Mouse (Mus musculus) mature B cell (primary cell): ENCODE measurements around the gene Efhd2.

Experiments used
- in situ Hi-C: fragments of 300-500 bp; cut with MboI; formaldehyde crosslinking; loops from 2 replicates; pipeline ENCODE4 v1.14.3; 2019

Efhd2 gene

DNA sequence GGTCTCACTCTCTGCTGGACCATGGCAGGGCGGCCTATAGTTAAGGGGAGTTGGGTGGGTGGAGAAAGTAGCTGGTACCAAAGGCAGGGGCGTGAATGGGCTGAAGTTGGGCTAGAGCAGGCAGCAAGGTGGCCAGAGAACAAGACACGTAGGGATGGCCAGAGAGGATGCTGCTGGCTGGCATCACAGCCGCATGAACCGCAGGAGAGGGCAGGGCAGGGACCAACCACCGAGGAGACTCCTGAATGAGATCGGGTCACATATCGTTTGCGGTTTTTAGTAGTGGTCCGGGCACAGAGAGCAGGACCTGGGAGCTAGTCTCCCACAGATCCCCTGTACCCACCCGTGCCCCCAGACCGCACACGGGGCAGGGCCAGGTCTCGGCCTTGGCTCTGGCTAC is 15.4 kb downstream of the Efhd2 start:
- in situ Hi-C loops = no loop called here

DNA sequence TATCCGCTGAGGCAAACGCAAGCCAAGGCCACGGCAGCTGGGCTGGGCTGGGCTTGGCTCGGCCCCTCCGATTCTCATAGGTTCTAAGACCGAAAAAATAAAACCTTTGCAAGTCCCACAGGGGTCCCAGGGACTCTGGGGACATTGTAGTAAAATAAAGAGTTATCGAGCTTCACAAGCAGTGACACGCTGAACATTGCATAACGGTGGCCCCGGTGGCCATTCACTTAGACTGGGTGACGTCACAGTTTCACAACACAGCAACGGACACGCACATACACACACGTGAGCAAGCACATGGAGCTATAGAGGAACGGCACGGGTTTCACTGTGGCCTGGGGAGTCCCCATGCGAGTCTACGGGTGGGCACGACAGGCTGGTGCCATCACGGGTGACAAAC is 16.2 kb downstream of the Efhd2 start:
- in situ Hi-C loops = no loop called here

DNA sequence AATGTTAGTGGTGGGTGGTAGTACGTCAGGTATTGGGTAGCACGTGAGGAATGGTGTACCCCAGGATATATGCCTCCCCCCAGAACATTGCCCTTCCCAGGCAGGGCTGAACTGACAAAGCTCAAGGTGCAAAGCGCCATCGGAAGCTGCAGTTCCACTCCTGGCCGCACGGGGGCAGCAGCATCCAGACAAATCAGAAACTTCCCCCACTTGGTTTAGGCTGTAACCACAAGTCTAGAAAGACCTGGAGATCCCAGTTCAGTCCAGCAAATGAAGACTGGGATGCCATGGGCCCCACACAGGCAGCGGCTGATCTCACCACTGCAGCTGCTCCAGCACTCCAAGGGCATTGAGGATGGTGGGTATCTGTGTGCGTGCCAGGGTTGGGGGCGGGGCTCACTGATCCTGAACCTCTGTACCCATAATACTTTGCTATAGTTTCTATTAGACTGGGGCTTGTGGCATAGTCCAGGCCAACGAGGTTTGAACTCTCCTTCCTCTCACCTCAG is 17.2 kb downstream of the Efhd2 start:
- in situ Hi-C loops = no loop called here

DNA sequence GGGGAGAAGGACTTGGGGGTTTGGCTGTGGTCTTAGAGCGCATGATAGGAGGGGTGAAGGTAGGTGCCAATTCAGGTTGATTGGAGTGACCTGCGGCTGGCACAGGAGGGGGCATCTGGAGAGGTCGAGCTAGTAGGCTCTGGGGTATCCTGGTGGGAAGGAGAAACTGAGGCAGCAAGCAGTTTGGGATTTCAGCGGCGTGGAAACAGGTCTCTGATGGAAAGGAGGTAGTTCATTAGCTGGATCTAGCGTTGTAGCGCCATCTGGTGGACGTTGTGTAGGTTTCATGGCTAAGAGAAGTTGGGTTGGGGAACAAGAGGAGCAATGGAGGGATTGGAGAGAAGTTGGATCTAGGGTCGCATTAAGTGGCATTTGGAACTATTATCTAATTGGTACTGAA is 21.3 kb downstream of the Efhd2 start:
- in situ Hi-C loops = no loop called here

DNA sequence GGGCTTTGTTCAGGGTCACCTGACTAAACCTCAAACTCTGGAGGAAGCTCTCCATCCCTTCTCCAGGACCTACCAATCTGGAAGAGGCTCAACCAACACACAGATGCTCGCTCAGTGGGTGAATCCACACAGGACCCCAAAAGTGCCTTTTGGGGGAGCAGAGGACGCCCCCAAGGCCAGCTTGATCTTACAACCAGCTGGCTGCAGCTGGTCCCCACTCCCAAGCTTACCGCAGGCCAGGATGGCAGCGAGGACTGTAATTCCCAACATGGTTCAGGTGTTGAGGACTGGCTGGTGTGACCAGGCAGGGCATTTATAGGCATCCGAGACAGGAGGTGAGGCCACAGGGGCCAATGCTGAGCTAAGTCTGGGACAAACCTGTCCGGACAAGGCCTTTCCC is 28.7 kb downstream of the Efhd2 start, which contains the start of gene Ctrc:
Gene Ctrc (minus strand): TSS at position 361 of the 400 bp plus-strand sequence.
- in situ Hi-C loops = no loop called here

DNA sequence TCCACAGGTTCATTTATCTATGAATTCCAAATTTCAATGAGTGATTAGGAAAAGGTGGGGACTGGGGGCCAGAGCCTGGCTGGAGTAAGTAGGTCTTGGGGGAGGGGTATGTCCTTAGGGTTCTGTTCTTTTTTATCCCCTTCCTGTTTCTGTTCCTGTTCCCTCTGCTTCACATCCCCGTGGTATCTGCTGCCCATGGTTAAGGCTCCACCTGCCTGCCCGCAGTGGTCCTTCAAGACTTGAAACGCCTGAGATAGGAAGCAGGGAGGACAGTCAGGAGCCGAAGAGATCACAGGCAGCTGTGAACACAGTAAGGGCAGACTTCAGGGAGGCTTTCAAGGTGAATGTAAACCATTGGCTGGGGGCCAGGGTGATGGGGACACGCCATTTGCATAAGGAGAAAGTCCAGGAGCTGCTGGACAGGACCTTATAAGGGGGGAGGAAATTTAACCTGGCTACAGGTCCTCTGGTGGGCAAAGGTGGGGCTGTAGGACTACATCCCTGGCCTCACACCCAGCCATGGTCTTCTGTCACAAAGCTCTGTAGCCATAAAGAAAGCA is 40.1 kb downstream of the Efhd2 start:
- in situ Hi-C loops = no loop called here

DNA sequence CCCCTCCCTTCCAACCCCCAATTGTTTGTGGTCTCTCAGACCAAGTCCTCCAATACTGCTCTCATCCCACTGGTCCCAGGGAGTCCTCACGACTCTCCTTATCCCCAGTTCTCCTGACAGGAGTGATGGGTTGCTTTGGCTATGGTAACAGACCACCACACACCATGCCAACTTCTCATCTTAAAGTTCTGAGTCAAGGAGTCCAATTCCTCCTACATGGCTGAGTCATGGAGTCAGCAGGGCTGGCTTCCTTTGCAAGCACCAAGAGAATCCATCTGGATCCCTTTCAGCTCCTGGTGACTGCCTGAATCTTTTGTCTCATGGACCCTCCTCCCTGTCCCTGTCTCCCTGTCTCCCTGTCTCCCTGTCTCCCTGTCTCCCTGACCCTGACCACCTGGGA is 40.8 kb downstream of the Efhd2 start:
- in situ Hi-C loops = no loop called here

DNA sequence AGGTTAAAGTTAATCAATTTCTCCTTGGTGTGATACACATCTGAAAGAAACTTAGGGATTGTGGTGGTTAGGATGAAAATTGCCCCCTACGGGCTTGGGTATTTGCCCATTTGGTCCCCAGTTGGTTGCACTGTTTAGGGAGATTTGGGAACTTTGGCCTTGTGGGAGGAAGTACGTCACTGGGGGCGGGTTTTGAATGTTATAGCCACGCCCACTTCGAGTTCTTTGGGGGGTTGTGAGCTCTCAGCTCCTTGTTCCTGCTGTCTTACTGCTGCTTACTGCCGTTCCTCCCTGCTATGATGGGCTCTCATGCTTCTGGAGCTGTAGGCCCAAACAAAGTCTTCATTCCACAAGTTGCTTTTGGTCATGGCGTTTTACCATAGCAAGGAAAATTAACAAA is 43.4 kb downstream of the Efhd2 start:
- in situ Hi-C loops = no loop called here

DNA sequence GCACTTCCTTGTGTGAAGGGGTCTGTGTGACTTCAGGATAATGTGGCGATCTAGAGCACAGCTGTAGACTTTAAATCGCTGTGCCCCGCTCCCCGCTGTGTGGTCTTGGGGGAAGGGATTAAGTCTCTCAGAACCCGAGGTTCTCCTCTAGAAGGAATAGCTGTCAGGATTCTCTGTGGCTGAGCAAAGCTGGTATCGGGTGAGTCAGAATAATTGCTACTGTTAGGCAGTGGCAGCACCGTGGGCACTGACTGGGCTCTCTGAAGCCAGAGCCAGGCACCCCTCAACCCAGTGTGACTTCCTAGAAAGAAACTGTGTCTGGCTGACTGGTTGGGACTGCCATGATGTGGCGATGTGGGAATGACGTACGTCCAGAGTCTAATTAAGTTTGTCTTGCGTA is 44.3 kb downstream of the Efhd2 start:
- in situ Hi-C loops = no loop called here

DNA sequence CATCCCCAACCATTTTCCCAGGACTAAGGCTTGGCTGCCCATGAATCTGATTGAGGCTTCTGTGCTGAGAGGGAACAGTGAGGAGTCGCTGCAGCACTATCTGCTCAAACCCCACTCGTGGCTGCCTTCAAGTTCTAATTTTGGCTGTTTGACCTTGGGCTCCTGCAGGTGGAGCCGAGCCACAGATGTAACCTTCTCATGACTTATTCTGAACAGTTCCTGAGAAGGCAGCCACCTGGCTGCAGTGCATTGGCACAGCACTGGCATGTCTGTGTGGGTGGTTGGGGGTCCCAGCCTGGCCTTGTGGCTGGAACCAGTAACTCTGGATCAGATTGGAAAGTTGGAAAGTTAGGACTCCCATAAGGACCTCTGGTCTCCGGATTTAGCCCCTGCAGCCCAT is 46.5 kb downstream of the Efhd2 start:
- in situ Hi-C loops = no loop called here

DNA sequence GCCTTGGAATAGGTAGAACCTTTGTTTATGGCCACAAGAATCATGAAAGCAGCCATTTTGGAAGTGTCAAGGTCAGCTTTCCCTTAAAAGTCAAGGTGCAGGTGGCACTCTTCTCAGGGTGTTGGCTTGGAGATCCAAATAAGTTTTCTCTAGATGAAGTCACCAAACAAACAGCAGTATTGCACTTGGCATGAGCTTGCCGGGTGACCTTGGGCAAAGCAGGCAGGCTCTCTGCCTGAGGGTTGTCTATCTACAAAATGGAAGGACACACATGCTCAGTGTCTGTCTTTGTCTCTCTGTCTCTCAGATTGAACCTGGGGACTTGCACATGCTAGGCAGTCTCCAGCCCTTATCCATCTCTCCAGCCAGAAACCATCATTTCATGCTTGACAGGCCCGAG is 47.3 kb downstream of the Efhd2 start:
- in situ Hi-C loops = no loop called here

DNA sequence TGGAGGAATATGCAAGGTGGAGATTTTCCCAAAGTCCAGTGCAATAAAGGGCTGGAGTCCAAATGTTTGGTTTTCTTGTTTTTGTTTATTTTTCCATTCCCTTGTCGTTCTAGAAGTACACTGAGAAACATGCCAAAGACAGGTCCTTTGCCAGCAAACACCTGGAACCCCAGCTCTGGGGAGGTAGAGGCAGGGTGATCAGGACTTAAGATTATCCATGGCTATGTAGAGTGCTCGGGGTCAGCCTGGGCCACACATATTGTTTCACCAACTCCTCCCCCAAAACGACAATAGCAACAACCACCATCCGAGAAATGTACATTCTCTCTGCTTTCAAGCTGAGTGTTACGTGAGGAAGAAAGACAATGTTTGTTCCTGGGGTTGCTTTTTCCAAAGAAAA is 48.7 kb downstream of the Efhd2 start, which contains the start of gene Cela2a:
Gene Cela2a (minus strand): TSS at position 101 of the 400 bp plus-strand sequence.
- in situ Hi-C loops = no loop called here

DNA sequence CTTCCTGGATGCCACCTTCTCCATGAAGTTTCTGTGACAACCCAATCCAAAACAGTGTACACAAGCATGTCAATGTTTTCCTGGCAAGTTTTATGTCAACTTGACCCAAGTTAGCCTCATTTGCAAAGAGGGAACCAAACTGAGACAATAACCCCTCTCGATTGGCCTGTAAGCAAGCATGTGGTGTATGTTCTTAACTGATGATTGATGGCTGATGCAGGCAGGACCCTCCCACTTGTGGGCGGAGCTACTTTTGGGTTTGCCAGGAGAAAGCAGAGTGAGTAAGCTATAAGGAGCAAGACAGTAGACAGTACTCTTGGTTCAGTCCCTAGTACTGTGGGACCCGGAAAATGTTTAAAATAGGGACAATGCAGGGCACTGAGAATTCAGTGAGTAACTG is 51.7 kb downstream of the Efhd2 start:
- in situ Hi-C loops = no loop called here

DNA sequence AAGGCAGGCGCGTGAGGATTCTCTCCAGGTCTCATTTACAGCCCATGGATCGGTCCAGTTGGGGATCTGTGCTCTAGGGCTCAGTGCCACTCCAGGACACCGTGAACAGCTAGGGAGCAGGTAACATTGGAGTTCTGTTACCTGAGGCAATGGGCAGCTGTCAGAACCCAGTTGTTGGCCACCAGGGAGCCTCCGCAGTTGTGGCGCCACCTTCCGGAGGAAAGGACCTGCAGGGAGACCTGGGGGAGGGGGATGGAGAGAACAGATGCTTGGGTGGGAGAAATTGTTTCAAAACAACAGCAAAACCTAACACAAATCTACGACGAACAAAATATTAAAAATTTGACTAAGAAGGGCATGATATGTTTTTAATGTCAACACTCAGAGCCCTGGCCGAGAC is 52.6 kb downstream of the Efhd2 start:
- in situ Hi-C loops = no loop called here

DNA sequence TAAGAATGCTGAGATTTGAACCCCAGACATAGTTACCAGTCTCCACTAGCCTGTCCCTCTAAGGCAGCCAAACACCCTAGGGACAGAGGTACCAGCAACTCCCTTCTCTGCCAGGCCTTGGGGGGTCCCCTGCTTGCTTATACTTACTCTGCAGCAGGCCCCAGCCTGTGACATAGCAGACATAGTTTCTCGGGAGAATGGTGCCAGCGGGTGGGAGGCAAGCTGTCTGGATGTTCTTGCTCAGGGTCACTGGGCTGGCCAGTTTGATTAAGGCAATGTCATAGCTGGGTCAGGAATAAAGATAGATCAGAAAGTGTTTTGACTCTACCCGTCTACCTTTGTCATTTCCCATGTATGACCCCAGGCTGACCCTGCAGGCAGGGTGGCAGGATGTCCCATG is 53.5 kb downstream of the Efhd2 start:
- in situ Hi-C loops = no loop called here

DNA sequence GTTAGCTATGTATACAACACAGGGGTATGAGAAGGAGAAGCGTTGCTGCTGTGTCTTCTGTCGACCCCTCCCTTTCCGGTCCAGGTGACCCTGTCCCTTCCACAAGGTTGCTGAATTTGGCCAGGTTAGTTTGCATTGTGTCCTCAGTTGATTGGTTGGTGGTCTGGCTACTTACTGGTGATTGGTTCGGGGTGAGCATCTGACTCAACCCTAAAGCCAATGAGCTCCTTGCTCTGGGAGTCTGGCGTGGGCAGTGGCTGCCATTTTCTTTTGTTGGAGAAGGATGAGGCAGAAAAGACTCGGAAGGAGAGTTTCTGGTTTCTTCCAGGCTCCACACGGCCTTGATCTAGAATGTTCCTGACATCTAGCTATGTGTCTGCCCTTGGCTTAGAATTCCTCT is 55.4 kb downstream of the Efhd2 start:
- in situ Hi-C loops = no loop called here

DNA sequence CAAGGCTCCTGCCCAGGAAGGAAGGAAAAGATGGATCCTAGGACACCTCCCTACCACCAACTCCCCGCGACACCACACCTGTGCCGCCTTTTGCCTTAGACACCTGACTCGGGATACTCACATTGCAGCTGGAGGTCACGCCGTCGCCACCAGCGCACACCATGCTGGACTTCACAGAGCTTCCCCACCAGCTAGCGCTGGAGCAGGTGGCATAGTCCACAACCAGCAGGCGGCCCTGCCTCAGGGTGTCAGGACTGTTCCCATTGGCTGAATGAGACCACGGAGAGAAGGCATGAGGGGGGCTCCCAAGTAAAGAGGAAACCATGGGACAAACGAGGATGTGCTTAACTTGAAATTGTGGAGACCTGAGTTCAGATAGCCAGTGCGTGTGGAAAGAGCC is 55.9 kb downstream of the Efhd2 start:
- in situ Hi-C loops = no loop called here

DNA sequence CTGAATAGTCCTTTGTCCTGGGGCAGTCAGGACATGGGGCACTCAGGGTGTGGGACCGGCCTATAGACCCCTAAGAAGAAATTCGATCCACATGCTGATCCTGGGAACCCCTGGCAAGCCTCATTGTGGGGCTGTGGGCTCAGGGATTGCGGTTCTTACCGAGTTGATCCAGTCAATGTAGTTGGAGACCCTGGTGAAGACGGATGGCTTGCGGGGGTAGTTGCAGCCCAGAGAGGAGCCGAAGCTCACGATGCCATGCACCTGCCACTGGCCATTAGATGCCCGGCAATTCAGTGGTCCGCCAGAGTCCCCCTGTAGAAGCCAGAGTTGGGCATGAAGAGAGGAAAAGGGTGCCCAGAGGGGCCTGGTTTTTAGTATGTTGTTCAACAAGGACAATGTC is 57.0 kb downstream of the Efhd2 start:
- in situ Hi-C loops = no loop called here

DNA sequence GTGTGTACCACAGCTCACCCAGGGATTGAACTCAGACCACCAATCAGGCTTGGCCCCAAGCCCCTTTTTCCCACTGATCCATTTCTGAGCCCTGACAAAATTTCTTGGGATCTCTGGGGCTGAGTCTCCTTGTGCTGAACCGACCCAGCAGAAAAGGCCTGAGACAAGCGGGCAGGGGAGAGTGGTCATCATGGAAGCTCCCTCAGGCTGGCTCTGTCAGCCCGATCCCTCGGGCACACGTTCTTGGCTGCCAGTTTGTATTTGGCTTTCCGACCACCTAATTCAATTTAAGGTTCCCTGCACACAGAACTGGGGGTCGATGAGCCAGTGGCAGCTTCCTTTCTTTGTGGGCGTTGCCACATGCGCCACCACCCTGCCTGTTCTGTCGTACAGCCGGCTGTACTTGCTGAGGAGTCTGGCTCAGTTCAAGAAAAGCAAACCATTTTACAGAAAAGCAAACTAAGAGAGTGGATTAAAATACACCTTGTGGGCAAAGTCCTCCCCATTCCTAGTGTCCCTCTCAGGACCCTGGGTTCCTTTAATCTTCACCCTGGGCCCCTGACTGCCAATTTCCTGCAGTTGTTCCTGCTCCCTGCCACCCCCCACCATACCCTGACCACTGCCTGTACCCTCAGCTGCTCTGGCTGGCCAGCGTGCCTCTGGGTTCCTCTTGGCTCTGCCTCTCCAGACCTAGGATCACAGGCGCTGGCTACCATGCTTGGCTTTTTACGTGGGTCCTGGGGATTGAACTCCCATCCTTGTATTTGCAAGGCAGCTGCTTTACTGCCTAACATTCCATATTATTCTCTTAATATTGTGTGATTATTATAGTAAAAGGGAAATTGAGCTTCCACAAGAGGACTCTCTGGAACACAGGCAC is 57.7 kb downstream of the Efhd2 start:
- in situ Hi-C loops = no loop called here

DNA sequence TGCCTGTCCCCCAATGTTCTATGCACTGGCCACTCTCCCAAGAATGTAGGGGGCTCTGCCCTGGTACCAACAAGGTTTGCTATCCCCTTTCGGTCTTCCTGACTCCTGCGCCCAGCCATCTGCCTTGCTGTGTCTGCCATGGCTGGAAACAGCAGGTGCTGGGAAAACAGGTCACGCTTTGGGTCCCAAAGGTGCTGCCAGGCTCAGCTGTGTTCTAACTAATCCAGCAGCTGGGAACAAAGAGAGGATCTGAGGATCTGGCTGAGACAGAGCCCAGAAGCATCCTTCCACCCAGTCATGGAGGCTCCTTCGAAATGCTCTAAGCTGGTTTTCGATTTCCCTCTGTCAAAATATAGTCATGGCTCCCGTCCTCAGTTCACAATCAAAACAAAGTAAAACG is 58.5 kb downstream of the Efhd2 start:
- in situ Hi-C loops = no loop called here

DNA sequence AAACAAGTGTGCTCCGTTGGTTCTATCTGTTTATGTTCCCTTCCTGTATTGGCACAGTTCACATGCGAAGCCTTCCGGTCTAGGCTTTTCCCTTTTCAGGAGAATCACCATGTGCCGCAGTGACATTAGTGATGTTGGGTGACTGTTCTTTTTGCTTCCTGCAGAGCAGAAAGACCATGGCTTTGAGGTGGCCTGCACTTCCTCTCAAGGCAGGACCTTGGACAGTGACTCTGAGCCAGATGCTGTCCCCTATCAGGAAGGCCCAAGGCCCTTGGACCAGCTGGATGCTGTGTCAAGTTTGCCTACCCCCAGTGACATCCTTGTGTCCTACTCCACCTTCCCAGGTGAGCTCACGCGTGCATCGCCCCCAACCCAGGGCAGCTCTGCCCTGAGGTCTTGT is 63.3 kb downstream of the Efhd2 start:
- in situ Hi-C loops = no loop called here

DNA sequence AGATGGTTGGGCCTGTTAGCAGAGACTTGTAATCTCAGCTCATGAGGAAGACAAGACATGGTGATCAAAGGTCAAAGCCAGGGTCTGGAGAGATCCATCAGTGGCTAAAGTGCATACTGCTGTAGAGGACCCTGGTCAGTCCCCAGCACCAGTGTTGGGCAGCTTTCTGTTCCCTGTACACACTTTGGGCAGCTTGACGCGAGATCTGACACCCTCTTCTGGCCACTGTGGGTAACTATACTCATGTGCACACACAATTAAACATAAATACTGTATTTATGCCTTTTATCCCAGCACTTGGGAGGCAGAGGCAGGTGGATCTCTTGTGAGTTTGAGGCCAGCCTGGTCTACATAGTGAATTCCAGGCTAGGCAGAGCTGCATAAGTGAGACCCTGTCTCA is 63.7 kb downstream of the Efhd2 start:
- in situ Hi-C loops = no loop called here

DNA sequence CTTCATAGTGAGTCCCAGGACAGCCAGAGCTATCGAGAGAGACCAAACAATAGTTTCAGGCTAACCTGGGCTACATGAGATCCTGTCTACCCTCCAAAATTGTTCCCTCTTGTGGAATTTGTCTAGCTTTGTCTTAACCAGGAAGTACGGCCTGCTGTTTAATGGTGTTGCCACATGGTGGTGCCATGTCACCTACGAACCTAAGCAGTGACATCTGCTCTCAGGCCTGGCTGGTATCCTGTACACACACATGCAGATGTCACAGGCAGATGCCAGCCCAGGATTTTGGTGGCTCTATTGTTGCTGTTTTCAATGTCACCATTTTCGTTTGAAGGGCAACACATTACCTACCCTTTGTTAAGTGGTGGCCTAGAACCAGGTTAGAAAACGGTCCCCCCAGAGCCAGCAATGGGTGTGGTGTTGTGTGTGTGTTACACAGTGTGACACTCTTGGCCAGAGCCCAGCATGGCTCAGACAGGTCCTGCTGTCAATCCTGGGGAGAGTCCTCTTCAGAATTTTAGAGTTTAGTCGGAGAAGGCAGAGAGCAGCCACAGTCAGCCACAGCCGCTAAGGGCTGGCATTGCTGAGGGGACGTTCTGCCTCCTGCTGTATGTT is 64.8 kb downstream of the Efhd2 start:
- in situ Hi-C loops = no loop called here
